Mouse (Mus musculus) fibroblast of lung, adult 2 months (primary cell): ENCODE measurements around the gene Cntn2.

Source experiments
- DNase-seq: peaks from one replicate; pipeline ENCODE4 v3.0.0-alpha.2; 2011; ENCODE audit warnings: low read depth

Gene Cntn2

GRCm38 (mm10) chr1:132542762-132543306 is at the start of gene Cntn2:
Gene Cntn2 (minus strand): TSS chr1:132543256.
- DNase-seq = no peak

DNA sequence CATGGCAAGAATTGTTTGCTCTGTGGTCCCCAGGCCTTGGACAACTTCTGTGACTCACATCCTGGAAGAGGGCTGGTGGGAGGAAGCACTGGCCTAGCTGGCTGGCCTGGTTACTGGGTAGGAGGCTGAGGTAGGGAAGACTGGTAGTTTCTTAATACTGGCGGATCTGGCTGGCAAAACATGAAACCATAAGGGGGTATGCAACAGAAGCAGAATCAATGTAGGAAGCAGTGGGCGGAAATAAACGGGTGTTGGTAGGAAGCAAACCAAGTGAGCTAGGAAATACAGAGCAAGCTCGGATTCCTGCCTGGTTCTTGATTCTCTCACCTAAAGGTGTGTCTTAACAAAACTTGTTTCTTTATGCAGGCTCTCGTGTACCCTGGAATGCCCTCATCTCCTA is 49.1 kb upstream of the Cntn2 start:
- DNase-seq = no peak

DNA sequence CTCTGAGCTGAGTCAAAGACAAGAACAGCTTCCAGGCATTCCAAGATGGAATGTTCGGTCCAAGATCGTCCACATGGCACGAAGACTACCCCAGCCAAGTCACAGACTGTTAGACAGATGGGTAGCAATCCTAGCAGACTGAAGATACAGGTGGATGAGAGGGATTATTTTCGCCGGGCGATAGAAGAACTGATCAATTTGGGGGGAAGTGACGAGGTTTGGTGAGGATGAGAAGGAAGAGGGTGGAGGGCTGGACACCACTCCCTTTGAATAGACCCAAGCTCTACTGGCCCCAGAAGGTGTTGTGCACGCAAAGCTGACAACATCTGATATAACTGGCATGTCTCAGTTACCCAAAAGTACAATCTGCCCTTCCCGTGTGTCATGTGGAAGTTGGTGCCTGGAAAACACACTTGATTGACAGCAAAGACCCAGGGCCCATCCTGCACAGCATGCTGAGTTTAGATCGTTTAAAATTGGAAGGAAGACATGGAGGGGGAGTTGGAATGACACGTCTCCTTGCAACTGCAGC is 48.4 kb upstream of the Cntn2 start:
- no peak for DNase-seq

GRCm38 (mm10) chr1:132586679-132587201 is 43.7 kb upstream of the Cntn2 start:
- DNase-seq = no peak

DNA sequence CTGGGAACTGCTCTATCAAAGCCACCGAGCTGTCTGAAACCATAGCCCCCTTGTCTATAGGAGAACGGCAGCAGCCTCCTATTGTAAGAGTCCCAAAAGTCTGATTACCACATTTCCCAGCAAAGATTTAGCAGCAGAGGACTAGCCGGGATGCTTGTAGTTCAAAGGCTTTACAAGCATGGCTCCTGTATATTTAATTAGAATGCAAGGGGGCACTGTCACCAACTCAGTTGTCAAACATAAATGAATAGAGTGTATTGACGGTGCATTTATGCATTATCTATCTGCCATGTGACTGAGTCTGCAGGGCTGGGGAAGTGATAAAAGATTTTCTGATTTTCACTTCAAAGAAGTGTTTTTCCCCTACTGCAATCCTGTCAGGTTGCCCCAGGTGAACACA is 42.3 kb upstream of the Cntn2 start:
- DNase-seq = no peak

GRCm38 (mm10) chr1:132582998-132583604 is 40.0 kb upstream of the Cntn2 start:
- no peak for DNase-seq

- no peak for DNase-seq
Measured at GRCm38 (mm10) chr1:132581845-132582839, 39.1 kb upstream of the Cntn2 start.

DNA sequence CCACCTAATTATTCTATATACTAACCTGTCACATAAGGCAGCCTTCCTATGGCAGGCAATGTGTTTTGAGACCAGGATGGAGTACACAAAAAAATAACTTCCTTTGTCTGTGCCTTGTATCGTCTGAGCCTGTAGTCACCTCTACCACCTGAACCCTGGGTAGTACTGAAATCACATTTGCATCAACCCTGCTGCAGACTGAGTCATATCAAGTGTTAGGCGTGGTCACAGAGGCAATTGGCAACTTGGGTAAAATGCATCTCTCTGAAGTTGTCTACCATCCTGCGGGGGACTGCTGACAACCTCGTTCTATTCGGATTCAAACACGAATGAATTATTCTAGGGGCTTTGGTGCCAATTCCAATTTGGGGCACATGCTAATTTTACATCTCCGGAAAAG is 37.0 kb upstream of the Cntn2 start:
- no peak for DNase-seq

DNA sequence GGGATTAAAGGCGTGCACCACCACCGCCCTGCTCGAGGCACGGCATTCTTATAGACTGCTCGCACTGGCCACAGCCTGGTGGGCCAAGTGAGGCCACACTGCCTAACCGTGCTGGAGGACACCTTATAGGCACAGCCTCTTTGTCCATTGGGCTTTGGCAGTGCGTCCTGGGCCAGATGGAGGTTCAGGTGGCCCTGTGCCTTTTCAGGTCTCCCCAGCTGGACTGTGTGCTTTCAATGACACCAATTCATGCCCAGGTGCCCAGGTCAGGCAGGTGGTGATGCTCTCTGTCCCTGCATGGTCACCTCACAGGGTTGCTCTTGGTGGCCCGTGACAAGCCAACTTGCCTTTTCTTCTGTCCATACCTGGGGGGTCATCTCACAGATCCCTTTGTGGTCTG is 33.8 kb upstream of the Cntn2 start:
- no peak for DNase-seq

DNA sequence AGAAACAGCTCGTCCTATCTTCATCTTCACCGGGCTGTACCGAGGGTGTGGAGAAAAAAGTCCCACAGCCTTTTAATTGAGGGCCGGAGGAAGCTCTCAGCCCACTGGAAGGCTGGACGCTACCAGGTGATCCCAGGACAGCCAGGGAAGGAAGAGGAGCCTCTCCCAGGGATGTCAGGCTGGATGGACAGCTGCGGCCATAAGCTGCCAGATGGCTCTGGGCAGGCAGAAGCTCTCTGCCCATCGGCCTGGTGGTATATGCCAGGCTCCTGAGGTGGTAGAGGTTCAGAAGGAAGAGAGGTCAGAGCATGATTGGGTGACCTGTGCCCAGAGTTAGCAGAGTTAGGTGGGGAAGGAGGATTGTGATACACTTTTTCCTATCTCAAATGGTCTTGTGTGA is 29.8 kb upstream of the Cntn2 start:
- no peak for DNase-seq

- DNase-seq = no peak
Measured at GRCm38 (mm10) chr1:132571613-132572012, 28.6 kb upstream of the Cntn2 start.

DNA sequence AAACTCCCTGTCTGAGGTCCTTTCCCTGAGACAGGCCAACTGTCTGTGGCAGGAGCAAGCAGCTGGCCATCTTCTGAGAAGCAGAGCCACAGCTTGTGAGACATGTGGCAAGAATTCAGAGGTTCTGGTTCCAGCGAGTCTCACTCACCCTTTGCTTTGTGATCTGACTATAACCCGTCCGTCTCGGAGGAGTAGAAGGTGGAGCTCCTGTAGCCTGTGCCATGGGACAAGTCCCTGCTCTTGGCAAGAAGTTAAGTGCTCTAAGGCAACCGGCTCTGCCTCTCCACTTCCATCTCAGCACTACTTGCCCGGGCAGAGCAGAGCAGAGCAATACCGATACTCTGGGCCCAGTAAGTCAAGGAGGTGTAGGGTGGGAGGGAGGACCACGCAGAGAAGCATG is 27.9 kb upstream of the Cntn2 start:
- no peak for DNase-seq

GRCm38 (mm10) chr1:132570068-132570780 is 27.2 kb upstream of the Cntn2 start:
- DNase-seq = no peak

DNA sequence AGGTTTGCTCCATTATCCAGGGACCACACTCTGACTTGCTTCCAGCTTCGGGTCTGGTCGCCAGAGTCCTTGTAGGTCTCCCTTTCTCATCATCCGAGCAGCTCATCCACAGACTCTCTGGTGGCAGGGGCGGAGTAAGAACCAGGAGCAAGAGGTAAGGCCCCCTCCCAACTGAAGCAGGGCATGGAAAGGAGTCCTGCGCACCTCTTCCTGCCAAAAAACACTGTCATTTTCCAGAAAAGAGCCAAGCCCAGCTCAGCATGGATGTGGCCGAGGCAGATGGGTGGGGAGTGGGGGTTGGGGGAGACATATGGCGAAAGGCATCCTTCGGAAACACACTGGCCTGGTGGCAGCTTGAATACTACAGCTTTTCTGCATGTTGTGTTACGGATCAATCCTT is 26.5 kb upstream of the Cntn2 start:
- no peak for DNase-seq

DNA sequence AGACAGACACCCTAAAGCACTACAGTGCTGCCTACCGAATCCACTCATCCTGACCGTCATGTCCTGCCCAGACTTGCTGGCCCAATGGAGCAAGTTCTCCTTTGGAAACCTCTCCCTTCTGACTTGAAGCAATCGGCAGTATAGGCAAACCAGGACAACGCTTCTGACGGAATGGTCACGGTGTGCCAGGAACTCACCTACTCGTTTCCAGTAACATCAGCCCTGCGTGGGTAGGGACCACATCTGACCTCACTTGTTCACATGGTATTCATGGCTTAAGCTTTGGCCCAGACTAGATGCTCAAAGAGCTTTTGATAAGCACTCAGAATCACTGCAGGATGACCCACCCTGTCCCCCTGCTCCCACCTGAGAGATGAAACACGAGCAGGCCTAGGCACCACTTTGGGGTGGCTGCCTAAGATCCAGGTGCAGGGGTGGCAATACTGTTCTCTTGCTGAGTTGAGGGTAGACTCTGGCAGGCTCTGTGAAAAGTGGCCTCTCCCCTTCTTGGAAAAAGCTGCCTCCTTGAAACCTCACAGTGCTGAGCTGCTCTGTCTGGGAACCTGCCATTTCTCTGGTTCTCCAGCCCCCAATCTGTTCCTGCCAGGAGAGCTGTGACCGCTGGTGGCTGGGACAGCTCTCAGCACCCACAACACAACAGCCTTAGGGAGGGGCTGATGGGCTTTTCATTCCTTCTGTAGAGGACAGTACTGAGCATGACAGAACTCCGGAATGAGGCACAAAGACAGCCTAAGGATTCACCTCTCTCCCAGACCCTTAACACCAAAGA is 24.5 kb upstream of the Cntn2 start:
- no peak for DNase-seq

DNA sequence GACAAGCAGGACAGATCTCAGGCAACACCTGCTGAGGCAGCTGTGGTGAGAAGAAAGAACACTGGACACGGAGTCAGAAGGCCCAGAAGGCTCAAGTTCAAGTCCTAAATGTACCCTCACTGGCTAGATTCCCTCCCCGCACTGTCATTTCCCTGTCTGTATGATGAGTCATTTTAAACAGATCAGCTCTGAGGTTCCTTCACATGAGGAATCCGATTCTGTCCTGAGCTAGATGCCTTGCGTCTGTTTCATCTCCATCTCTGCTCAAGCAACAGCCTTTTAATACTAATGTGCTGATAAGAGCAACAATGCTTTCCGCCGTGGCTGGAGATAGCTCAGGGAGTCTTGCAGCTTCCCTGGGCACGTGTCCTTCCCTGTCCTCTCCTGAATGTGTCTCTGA is 22.7 kb upstream of the Cntn2 start:
- no peak for DNase-seq

DNA sequence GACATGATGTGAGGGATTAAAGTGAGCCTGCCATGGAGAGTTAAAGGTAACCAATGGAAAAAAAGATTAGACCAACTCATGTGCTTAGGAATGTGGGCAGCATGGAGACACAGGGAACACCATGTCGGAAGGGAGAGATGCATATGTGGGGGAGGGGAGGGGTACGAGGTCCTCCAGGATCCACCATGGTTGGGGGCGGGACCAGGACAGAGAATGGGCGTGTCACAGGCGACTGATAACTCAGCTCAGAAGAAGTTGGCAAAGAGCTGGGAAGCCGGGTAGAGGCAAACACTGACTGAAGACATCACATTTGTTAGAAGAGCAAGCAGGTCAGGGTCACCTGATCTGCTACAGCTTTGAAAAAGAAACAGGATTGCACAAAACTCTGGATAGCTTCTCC is 21.9 kb upstream of the Cntn2 start:
- no peak for DNase-seq

DNA sequence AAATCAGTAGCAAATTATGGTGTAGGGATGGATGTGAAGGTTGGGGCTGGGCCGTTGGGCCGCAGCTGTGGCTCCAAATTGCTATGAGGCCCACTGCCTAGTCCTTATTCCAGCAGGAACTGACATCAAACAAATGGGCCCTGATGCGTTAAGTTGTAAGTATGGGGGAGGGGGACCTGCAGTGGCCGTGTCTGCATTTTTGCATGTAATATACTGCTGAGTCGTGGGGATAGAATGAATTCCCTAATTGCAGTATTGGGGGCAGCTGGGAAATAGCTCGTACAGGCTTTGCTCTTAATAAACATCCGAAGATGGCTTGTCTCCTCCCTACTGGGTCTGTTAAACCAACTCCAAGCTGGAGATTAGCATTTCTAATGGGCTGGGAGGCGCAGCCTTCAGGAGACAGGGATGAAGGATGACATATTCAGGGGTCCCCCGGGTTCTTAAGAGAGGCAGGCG is 19.3 kb upstream of the Cntn2 start:
- DNase-seq = no peak

DNA sequence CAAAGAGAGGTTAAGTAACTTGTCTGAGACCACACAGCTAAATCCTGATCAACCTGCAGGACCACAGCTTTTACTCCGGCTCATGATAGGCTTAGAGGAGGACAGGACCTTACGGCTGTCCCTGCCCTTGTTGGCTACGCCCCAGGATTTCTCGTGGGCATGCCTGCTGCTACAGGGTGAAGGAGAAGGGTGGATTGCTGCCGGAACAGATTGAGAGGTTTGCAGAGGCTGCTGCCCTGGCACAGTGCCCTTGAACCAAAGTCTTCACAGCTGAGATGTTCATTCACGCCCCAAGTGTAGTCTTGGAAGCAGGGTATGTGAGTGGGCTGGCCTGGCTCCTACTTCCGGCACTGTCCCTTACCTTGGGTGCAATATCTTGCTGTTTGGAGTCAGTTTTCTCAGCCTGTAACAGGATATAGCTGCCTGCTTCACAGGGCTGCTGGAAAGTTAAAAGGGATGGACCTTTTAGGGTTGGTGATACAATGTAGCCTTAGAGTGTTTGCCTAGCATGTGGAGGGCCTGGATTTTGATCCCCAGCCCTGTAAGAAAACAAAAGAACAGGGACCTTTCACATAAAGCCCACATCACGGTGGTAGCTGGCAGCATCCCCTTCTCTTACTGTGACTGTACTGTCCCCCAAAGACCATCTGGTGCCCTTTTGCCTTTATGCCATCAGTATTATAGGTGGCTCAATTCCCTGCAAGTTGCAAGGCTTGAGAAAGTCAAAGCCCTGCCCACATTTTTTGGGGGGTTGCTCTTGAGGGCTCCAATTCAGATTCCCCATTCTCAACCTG is 18.0 kb upstream of the Cntn2 start:
- DNase-seq = no peak

DNA sequence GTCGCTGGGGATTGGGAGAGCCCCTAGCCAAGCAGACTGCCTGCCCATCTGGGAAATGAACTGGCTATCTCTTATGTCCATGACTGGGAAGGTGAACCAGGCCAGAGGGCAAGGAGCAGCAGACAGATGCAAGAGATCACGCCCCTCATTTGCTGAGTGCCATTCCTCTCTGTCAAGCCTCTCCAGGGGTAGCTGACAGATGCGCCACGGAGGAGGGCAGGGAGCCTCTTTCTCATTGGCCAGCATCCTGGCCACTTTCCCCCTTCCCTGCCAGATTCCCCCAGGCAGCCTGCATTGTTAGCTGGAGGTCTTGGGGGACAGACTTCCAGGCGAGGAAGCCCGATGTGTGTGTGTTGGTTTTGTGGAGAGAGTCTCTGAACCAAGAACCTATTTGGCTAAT is 16.0 kb upstream of the Cntn2 start:
- no peak for DNase-seq
